Mouse (Mus musculus) hindbrain, embryonic 12.5 days (tissue): Measurements from ENCODE around the gene Gm10118. TPM values are rescaled to one million over a fixed set of nuclear protein-coding genes. Genes with fewer than 3 reads are reported as not detected.

Source experiments
- polyA plus RNA-seq: library from polyadenylated mRNA; unstranded; fragments of >200 nt; fragmentation: Nextera tagmentation; extraction: Ambion mirVana; gene quantifications from 2 replicates; pipeline ENCODE4 v1.2.1, GENCODE M21; 2016

Gm10118 gene
- polyA plus RNA-seq, 1 experiment from 2014 or later, result 0.56 TPM

Other genes with a start within 250 kb of the Gm10118 start
- gene Lrrtm3, start 162.8 kb upstream of the Gm10118 start, polyA plus RNA-seq, result 11.6 and 12.6 TPM in 2 replicates